Mouse (Mus musculus) heart, postnatal 0 days (tissue): ENCODE results near the gene Megf11.

Experiments
- CTCF ChIP-seq: IDR thresholded peaks from 2 replicates; pipeline ENCODE4 v1.5.1; 2016; ENCODE audit warnings: antibody characterized with exemption, control low read depth, low read depth
- EP300 ChIP-seq: IDR thresholded peaks from 2 replicates; pipeline ENCODE4 v1.6.1; 2016; ENCODE audit warnings: antibody characterized with exemption, low read depth

DNA sequence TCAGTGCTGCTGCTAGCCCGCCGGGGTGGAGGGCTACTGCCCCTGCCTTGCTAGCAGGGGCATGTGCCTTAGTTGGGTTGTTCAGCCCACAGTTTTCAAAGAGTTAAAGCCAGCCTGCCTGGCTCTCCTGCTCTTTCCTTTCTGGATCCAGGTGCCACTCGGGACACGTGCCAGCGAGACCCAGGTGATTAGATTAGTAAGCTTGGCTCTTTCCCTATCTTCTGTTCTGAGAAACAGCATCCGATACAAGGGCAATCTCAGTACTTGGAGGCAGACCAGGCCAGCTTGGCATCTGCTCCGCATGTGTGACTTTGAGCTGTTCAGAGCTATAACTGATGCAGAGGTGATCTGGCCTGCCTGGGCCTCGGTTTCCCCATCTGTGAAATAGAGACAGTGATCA lies 209.0 kb downstream of the Megf11 start:
- no peak for TF ChIP-seq EP300
- TF ChIP-seq CTCF, result no peak
